Mouse (Mus musculus) stomach, embryonic 14.5 days (tissue): ENCODE results near the gene Rasip1. TPM values are rescaled to one million over a fixed set of nuclear protein-coding genes. Genes with fewer than 3 reads are reported as not detected.
A peak's percentile ranks its signal among the peaks of the same experiment; 100 is the strongest.

Experiments used
- ATAC-seq: fragments of 200-750 bp; cut with Nextera tagmentation; 2 replicates; pipeline ENCODE4 v1.8.0; 2017; ENCODE audit warnings: low read depth, moderate TSS enrichment; ENCODE audit not compliant: insufficient number of reproducible peaks, insufficient read depth, low FRiP score
- H3K27ac ChIP-seq: fragments of 300-500 bp; sonication (generic); 2 replicates; pipeline ENCODE4 v1.5.1; 2014; ENCODE audit warnings: mild to moderate bottlenecking, low read length, moderate library complexity, mixed read lengths
- H3K27me3 ChIP-seq: fragments of 300-500 bp; sonication (generic); 2 replicates; pipeline ENCODE4 v1.6.1; 2014; ENCODE audit warnings: low read length, control low read depth, mixed read lengths; ENCODE audit not compliant: control insufficient read depth, insufficient read depth
- H3K36me3 ChIP-seq: fragments of 300-500 bp; sonication (generic); 2 replicates; pipeline ENCODE4 v1.6.1; 2014; ENCODE audit warnings: mild to moderate bottlenecking, control low read depth, low read length, moderate library complexity, mixed read lengths; ENCODE audit not compliant: control insufficient read depth, insufficient read depth
- H3K4me1 ChIP-seq: fragments of 300-500 bp; sonication (generic); 2 replicates; pipeline ENCODE4 v1.6.1; 2014; ENCODE audit warnings: low read length, control low read depth, mixed read lengths; ENCODE audit not compliant: control insufficient read depth, insufficient read depth
- H3K4me2 ChIP-seq: fragments of 300-500 bp; sonication (generic); replicated peaks from 2 replicates; pipeline ENCODE4 v1.6.1; 2014; ENCODE audit warnings: low read depth, low read length, control low read depth
- H3K4me3 ChIP-seq: fragments of 300-500 bp; sonication (generic); 2 replicates; pipeline ENCODE4 v1.5.1; 2014; ENCODE audit warnings: low read depth, low read length, control low read depth
- H3K9ac ChIP-seq: fragments of 300-500 bp; sonication (generic); replicated peaks from 2 replicates; pipeline ENCODE4 v1.6.1; 2014; ENCODE audit warnings: low read depth, mild to moderate bottlenecking, control low read depth, low read length, moderate library complexity, mixed read lengths
- H3K9me3 ChIP-seq: fragments of 300-500 bp; sonication (generic); 2 replicates; pipeline ENCODE4 v1.6.1; 2016; ENCODE audit warnings: low read depth, low read length, control low read depth; ENCODE audit not compliant: control insufficient read depth
- WGBS: fragments of 180-500 bp; shearing (Covaris S2); extraction: QIAGEN DNeasy Blood & Tissue Kit; methylation state at CpG from one replicate; pipeline ENCODE4 v1.1.7; 2014; 5-methylcytosine and 5-hydroxymethylcytosine counted together
- polyA plus RNA-seq: library from polyadenylated mRNA; unstranded; fragments of >200 nt; fragmentation: Nextera tagmentation; extraction: Ambion mirVana; gene quantifications from 2 replicates; pipeline ENCODE4 v1.2.1, GENCODE M21; 2014

The Rasip1 gene
- polyA plus RNA-seq, 1 experiment from 2014 or later = 6.2 TPM

DNA sequence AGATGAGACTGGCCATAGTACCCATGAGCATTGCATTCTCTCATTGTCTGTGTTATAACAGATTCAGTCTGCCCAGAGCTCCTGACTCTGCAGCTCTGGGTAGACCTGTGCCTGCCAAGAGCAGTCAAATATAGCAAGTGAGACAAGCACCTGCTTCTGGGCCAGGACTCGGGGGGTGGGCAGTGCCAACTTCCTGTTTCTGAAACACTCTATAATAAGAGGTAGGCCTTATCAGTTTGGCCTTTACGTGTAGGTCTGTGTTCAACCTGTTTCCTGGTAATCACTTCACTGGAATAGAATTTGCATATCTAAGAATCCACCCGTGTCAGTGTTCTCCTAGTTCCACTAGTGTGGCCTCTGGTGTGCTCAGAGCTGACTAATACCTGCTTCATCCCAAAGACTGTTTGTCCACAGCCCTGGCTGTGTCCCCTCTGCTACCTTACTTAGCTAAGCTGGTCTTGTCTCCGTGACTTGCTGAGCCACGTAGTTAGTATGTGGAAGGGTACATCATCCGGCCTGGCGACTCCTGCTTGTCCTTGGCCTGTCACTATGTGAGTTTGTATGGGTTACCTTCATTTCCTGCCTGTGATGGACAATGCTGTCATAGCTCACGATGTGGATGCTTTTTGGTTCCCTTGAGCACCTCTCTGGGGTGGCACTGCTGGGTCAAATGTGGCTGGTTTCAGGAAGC lies 53.9 kb downstream of the Rasip1 start:
- Histone ChIP-seq H3K4me2 (no peak overlapping the region), H3K27me3 (no peaks in the 10 kb centered on the region), H3K4me3 (no peak overlapping the region), H3K9me3 (no peaks in the 10 kb centered on the region), H3K36me3 (no peaks in the 10 kb centered on the region), H3K4me1 (peaks cover 21% of the 10 kb centered on the region), H3K27ac (no peak overlapping the region), H3K9ac (no peak overlapping the region)
- no peak for ATAC-seq
- WGBS = 81% methylated on average over 8 of the region's 8 CpGs

- peak; percentile 56 for ATAC-seq
- H3K27ac ChIP-seq = peak overlapping the region; percentile 24; the same call in 1 of the 2 replicates
- H3K9me3 ChIP-seq = no peaks in the 10 kb centered on the region
- peak overlapping the region; percentile 26; the same call in 1 of the 2 replicates for H3K4me2 ChIP-seq
- 29% methylated on average over 14 of the region's 14 CpGs for WGBS
- H3K4me1 ChIP-seq = peaks cover 28% of the 10 kb centered on the region
- no peaks in the 10 kb centered on the region for H3K36me3 ChIP-seq
- no peak overlapping the region for H3K9ac ChIP-seq
- no peaks in the 10 kb centered on the region for H3K27me3 ChIP-seq
- no peak overlapping the region for H3K4me3 ChIP-seq
Observed at GRCm38 (mm10) chr7:45682144-45683126, 55.1 kb downstream of the Rasip1 start.

DNA sequence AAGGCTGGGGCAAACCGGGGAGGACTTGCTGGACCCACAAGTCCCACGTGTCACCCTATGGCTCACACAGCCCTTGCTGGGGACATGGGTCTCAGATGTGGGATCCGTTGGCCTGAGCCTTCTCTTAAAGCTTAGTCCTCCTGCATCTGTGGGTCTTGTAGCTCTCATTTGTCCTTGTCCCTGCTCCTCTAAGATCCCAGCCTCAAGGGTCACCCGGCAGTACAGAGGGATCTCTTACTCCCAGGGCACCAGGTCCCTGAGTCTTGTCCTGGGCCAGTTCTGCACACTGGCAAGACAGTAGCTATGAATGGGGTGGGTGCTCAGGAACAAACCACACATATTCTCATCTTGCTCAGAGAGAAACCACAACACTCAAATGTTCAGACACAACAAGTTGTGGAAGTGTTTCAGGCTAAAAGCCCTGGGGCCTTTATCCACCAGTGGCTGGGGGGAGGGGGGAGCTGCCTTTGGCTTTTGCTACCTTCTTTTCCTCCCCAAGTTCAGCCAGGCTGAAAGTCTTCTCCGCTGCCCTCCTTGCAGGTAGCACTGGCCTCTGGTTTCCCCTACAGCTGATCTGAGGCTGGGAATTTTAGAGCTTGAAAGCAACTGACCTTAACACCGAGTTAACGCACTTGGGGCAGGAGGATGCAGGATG lies 56.2 kb downstream of the Rasip1 start, which contains the start of gene Ntn5:
TSS of gene Ntn5 (plus strand) at position 627 of the 655 bp plus-strand sequence.
- Histone ChIP-seq H3K9ac (no peak within 1 kb of the TSS), H3K4me3 (no peak within 1 kb of the TSS), H3K27me3 (no peaks in the 10 kb centered on the region), H3K4me2 (no peak within 1 kb of the TSS), H3K9me3 (no peaks in the 10 kb centered on the region), H3K4me1 (peaks cover 28% of the 10 kb centered on the region), H3K36me3 (no peaks in the 10 kb centered on the region), H3K27ac (no peak within 1 kb of the TSS; the same call in 1 of the 2 replicates)
- no peak for ATAC-seq
- 68% methylated on average over 7 of the region's 7 CpGs for WGBS

DNA sequence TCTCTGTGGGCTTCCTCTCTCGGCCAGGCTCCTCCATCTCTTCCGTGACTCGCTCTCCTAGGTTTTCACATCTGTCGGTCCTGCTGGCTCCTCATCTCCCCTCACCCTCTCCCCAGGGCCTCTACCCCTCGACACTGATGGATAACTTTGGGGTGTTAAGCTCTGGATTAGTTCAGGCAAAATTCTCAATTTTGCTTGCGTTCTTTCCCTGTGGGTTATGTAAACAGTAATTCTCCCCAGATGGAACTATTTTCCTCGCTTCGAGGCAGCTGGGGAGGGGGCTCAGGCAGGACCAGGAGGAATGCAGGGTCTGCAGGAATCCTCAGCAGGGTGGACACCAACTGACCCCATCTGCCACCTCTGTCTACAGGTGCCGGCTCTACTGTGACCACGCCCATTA lies 58.5 kb downstream of the Rasip1 start:
- Histone ChIP-seq H3K36me3 (no peaks in the 10 kb centered on the region), H3K9ac (no peak overlapping the region), H3K27ac (peak overlapping the region; percentile 40; the same call in 1 of the 2 replicates), H3K4me1 (peaks cover 28% of the 10 kb centered on the region), H3K27me3 (no peaks in the 10 kb centered on the region), H3K4me2 (no peak overlapping the region; the same call in 1 of the 2 replicates), H3K4me3 (no peak overlapping the region), H3K9me3 (no peaks in the 10 kb centered on the region)
- no peak for ATAC-seq
- WGBS = 15% methylated on average over 10 of the region's 10 CpGs

- Histone ChIP-seq H3K27ac (no peak overlapping the region), H3K27me3 (no peaks in the 10 kb centered on the region), H3K36me3 (no peaks in the 10 kb centered on the region), H3K4me3 (no peak overlapping the region), H3K9ac (no peak overlapping the region), H3K9me3 (no peaks in the 10 kb centered on the region), H3K4me2 (no peak overlapping the region), H3K4me1 (peaks cover 28% of the 10 kb centered on the region)
- ATAC-seq = no peak
- 65% methylated on average over 3 of the region's 3 CpGs for WGBS
Observed at GRCm38 (mm10) chr7:45686841-45687240, 59.6 kb downstream of the Rasip1 start.

Other genes starting within 250 kb of the Rasip1 start
- 118 and 124 TPM in 2 replicates for gene Snrnp70, start 231.7 kb upstream of the Rasip1 start, polyA plus RNA-seq
- not detected in 2 replicates for gene Kcna7, start 221.8 kb upstream of the Rasip1 start, polyA plus RNA-seq
- gene Ntf5, start 213.8 kb upstream of the Rasip1 start, polyA plus RNA-seq = 4.1 and 4.5 TPM in 2 replicates
- 0.52 TPM in 1 of 2 replicates, not detected in the other for gene Lhb, start 206.7 kb upstream of the Rasip1 start, polyA plus RNA-seq
- gene Gys1, start 192.6 kb upstream of the Rasip1 start, polyA plus RNA-seq = 32.7 and 35.3 TPM in 2 replicates
- gene Ruvbl2, start 189.4 kb upstream of the Rasip1 start, polyA plus RNA-seq = 132 and 135 TPM in 2 replicates
- gene Ftl1, start 167.6 kb upstream of the Rasip1 start, polyA plus RNA-seq = 4,275 and 4,681 TPM in 2 replicates
- 67.1 and 83.9 TPM in 2 replicates for gene Bax, start 160.6 kb upstream of the Rasip1 start, polyA plus RNA-seq
- gene Tulp2, start 145.6 kb upstream of the Rasip1 start, polyA plus RNA-seq = 1.7 and 2.9 TPM in 2 replicates
- gene Gm45808, start 140.7 kb upstream of the Rasip1 start, polyA plus RNA-seq = not detected in 2 replicates
- 2.7 and 3.4 TPM in 2 replicates for gene Dhdh, start 138.7 kb upstream of the Rasip1 start, polyA plus RNA-seq
- gene Nucb1, start 117.1 kb upstream of the Rasip1 start, polyA plus RNA-seq = 199 TPM in 2 replicates
- 12.7 and 18.3 TPM in 2 replicates for gene Ppp1r15a, start 101.2 kb upstream of the Rasip1 start, polyA plus RNA-seq
- gene Plekha4, start 101.2 kb upstream of the Rasip1 start, polyA plus RNA-seq = 1.5 and 2.6 TPM in 2 replicates
- 1.8 and 1.9 TPM in 2 replicates for gene Hsd17b14, start 72.6 kb upstream of the Rasip1 start, polyA plus RNA-seq
- 61.6 and 63.4 TPM in 2 replicates for gene Bcat2, start 57.3 kb upstream of the Rasip1 start, polyA plus RNA-seq
- gene Fgf21, start 12.0 kb upstream of the Rasip1 start, polyA plus RNA-seq = 0.36 and 0.55 TPM in 2 replicates
- gene Fut1, start 10.2 kb upstream of the Rasip1 start, polyA plus RNA-seq = 0.63 and 0.78 TPM in 2 replicates
- gene Izumo1, start 5.7 kb upstream of the Rasip1 start, polyA plus RNA-seq = 0.23 and 0.62 TPM in 2 replicates
- gene Mamstr, start 12.5 kb downstream of the Rasip1 start, polyA plus RNA-seq = 7.2 TPM in 2 replicates
- 5.7 and 6.1 TPM in 2 replicates for gene Fut2, start 38.9 kb downstream of the Rasip1 start, polyA plus RNA-seq
- gene Ntn5, start 56.5 kb downstream of the Rasip1 start, polyA plus RNA-seq = 0.67 and 1.0 TPM in 2 replicates
- 4.8 and 5.7 TPM in 2 replicates for gene Sec1, start 66.9 kb downstream of the Rasip1 start, polyA plus RNA-seq
- 10.4 and 11.4 TPM in 2 replicates for gene Car11, start 72.4 kb downstream of the Rasip1 start, polyA plus RNA-seq
- gene Dbp, start 77.6 kb downstream of the Rasip1 start, polyA plus RNA-seq = 6.4 and 6.7 TPM in 2 replicates
- gene Rpl18, start 88.0 kb downstream of the Rasip1 start, polyA plus RNA-seq = 1,227 and 1,272 TPM in 2 replicates
- 24.4 TPM in 2 replicates for gene Sphk2, start 90.5 kb downstream of the Rasip1 start, polyA plus RNA-seq
- 3.1 and 4.1 TPM in 2 replicates for gene Fam83e, start 93.7 kb downstream of the Rasip1 start, polyA plus RNA-seq
- gene Spaca4, start 98.3 kb downstream of the Rasip1 start, polyA plus RNA-seq = 0.38 TPM in 1 of 2 replicates, not detected in the other
- gene Lmtk3, start 156.2 kb downstream of the Rasip1 start, polyA plus RNA-seq = 2.5 and 3.3 TPM in 2 replicates
- gene Sult2b1, start 157.2 kb downstream of the Rasip1 start, polyA plus RNA-seq = 2.8 and 3.6 TPM in 2 replicates
- gene Cyth2, start 187.1 kb downstream of the Rasip1 start, polyA plus RNA-seq = 89.3 and 92.6 TPM in 2 replicates
- 1.3 and 1.4 TPM in 2 replicates for gene Kcnj14, start 197.3 kb downstream of the Rasip1 start, polyA plus RNA-seq
- 62.7 and 69.6 TPM in 2 replicates for gene Grwd1, start 203.5 kb downstream of the Rasip1 start, polyA plus RNA-seq
- gene Kdelr1, start 245.3 kb downstream of the Rasip1 start, polyA plus RNA-seq = 150 and 157 TPM in 2 replicates